Mouse (Mus musculus) retina, postnatal 1 day (tissue): ENCODE results near the gene Gbp3.
"Not testable (repeated sequence)": the region's sequence is repeated elsewhere in the genome, so short reads cannot be mapped to it uniquely, and the experiment has no call there.

ENCODE experiments used
- DNase-seq: peaks from one replicate; pipeline ENCODE4 v3.0.0-alpha.2; 2012

The Gbp3 gene

DNA sequence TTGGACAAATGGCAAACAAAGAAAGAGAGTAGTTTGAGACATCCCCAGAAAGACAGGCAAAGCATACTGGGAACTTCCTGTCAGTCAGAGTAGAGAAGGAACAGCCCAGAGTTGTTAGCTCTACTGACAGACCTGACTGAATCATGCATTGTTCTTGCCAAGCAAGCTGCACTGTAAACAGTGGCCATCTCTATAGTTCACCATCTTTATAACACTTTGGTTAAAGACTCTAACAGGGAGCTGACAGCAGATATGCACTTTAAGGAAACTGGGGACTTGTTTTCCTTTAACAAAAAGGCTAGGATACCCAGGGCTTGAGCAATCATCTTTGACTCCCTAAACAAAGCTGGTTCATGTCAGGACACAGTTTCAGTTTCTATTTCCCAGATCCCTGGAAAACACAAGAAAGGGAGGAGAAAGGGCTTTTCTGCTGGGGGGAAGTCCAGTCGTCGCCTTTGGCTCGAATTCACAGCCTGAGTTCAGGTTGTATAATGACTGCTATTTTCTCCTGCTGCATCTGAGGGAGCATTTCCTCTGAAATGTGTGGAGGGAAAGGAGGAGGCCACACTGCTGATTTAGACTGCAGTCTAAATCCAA lies at the start of gene Gbp3:
TSS of gene Gbp3 (plus strand) at position 395 of the 597 bp plus-strand sequence.
- DNase-seq = peak; percentile 15

- no peak for DNase-seq
These were observed 31.7 kb upstream of the Gbp3 start for GRCm38 (mm10) chr3:142528116-142528515.

- DNase-seq = no peak
These were observed 30.2 kb upstream of the Gbp3 start for GRCm38 (mm10) chr3:142529597-142529996.

DNA sequence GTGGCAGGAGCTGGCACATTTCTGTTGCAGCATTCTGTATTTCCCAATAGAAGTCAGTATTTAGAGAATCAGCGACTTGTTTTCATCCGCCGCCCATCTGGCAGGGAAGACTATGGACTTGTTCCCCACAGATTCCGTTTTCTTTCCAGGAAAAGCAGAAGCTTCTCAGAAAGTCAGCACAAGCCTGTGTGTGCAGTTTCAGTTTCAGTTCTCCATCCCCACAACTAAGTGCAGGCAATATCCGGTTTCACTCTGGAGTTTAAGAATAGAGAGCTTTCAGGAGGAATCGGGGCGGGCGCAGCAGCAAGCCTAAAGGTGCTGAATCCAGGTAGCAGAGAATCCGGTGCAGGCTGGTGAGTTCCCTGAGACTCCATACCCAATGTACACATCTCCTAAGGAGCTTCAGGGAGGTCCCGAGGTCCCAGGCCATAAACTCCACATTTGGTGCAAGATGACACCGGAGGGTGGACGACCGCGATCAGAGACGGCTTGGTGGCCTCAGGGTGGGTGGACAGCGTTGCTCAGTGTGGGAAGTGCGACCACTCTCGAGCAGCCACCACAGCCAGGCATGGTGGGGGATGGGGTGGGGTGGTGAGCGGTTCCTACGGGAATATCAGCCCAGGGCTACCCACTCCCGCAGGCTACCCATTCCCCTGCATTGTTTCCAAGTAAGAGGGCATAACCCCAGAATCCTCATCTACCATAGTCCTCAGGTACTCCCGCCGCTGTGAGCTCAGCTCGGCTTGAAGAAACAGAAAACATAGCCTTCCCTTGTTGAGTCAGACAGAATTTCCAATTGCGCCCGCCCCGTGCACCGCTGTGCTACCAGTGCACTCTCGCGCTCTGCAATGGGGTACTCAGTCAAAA lies 29.5 kb upstream of the Gbp3 start, which contains the start of gene Gbp7:
TSS of gene Gbp7 (plus strand) at position 256 of the 867 bp plus-strand sequence.
- peak; percentile 55 for DNase-seq

DNA sequence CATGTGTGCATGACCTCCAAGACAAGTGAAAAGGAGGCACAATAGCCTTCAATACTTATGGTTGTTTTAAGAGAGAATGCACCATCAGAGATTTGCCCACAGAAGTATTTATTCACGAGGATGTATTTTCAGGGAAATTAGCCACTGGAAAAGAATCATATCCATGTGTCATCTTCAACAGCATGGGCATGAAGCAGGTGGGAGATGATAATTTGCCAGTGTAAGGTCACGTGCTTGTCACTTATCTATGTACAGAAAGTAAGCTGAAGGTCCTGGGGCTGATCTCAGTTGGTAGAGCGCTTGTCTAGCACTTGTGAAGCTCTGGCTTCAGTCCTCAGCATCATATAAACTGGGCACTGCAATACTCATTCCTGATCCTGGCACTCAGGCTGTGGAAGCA lies 28.2 kb upstream of the Gbp3 start:
- no peak for DNase-seq

GRCm38 (mm10) chr3:142533185-142533584 lies 26.6 kb upstream of the Gbp3 start:
- no peak for DNase-seq

DNA sequence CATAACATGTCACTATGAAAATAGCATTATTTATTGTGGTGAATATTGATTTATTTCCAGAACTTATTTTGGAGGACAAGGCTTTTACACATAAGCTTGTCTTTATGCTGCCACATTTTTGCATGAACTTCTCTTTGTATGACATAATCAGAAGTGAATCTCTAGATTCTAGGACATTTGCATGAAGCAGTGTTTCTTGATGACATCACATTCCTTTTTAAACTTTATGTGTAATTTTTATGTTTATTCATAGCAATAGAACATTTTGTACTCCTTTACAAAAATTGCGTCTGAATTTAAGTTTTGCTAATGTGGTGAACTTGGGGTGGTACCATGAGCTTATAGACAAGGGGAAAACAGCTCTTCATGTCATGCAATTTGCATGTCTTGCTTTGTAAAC lies 24.2 kb upstream of the Gbp3 start:
- DNase-seq = no peak

DNA sequence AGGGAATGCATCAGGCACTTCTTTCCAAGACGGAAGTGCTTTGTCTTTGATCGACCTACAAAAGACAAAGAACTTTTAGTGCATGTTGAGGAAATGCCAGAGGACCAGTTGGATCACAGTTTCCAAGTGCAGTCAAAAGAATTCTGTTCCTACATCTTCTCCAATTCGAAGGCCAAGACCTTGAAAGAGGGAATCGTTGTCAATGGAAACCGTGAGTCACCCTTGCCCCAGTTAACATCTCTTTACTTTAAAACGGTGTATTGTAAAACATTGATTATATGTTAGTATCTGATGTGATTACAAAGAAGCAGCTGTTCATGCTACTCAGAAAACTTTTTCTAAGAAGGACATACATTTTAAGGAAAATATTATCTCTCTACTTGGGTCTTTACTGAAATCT lies 18.4 kb upstream of the Gbp3 start:
- no peak for DNase-seq

- DNase-seq = not testable (repeated sequence)
These were observed 17.1 kb upstream of the Gbp3 start for GRCm38 (mm10) chr3:142542776-142543175.

DNA sequence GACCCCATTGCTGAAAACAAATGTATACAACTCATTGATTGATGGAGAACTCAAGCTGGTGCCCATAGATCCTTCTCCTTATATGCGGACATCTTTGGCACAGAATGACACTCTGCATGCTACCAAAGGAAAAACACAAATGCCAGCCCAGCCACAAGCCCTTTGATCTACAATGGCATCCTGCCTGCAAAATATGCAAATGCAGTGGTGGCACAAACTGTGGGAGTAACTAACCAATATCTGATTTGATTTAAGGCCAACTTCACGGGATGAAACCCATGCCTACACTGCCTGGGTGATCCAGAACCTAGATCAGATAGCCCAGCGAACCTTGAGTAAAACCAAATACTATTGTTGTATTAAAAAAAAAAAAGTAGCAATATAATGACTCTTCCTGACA lies 13.1 kb upstream of the Gbp3 start:
- DNase-seq = no peak

GRCm38 (mm10) chr3:142550052-142550676 lies 9.7 kb upstream of the Gbp3 start:
- no peak for DNase-seq

GRCm38 (mm10) chr3:142554601-142555000 lies 5.2 kb upstream of the Gbp3 start:
- no peak for DNase-seq

DNA sequence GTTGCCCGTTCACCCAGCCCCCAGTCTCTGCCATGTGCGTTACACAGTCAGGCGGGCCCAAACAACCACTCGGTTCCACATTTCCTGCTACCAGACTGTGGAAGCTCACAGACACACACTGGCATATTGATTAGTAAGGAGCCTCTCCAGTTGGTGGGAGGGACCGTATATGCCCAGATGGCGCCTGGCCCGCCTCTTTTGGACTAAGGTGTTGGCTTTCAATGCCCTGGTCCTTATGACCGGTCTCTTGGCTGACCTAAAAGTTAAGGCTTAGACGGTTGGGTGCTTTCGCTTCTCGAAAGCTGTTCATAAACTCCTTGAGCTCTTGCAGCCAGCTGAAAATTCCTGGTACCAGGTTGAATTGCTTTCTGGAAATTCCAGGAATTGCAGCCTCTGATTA lies 4.2 kb upstream of the Gbp3 start:
- no peak for DNase-seq

GRCm38 (mm10) chr3:142560296-142560948 lies 596 bp downstream of the Gbp3 start:
- DNase-seq = peak; percentile 90

DNA sequence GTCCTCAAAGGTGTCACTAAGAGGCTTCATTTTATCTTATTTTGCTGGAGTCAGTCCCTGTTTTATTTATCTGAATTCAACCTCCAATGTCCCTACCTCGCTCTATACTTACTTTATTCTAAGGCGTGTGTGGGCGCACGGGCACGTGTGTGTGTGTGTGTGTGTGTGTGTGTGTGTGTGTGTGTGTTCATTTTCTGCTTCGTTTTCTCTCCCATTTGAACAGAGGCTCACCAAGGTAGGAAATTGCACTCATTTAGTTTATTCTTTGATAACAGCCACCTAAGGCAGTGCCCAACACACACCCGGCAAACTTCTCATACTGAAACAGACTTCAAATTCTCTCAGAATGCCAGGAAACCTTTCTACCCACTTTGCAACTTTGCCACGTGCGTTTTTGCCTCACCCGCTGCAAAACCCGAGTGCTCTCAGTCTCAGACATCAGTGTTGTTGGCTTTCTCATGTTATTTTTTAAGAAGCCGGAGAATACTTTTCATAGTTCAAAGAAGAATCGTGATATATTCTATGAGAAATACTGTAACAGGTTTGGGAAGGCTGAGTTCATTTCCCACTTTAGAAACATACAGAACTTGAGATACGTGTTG lies 1.3 kb downstream of the Gbp3 start:
- no peak for DNase-seq

DNA sequence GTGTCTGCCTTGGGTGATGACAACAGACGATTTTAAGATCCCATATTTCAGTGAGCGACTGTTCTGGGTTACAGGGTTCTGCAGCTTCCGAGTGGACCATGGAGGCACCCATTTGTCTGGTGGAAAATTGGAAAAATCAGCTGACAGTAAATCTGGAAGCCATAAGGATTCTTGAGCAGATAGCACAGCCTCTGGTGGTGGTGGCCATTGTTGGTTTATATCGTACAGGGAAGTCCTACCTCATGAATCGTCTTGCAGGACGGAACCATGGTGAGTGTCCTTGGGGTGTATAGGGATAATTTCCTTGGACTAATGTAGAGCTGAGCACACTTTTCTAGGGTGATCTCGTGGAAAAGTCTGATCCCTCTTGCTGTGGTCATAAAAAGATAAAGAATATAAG lies 1.8 kb downstream of the Gbp3 start:
- DNase-seq = no peak

DNA sequence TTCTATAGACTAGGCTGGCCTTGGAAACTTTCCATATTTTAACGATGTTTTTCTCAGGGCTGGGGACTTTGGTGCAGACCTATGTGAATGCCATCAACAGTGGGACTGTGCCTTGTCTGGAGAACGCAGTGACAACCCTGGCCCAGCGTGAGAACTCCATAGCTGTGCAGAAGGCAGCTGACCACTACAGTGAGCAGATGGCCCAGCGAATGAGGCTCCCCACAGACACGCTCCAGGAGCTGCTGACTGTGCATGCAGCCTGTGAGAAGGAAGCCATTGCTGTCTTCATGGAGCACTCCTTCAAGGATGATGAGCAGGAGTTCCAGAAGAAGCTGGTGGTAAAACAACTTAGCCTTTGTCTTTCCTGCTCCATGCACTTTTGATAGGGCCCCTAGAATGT lies 7.7 kb downstream of the Gbp3 start:
- DNase-seq = peak; percentile 26

DNA sequence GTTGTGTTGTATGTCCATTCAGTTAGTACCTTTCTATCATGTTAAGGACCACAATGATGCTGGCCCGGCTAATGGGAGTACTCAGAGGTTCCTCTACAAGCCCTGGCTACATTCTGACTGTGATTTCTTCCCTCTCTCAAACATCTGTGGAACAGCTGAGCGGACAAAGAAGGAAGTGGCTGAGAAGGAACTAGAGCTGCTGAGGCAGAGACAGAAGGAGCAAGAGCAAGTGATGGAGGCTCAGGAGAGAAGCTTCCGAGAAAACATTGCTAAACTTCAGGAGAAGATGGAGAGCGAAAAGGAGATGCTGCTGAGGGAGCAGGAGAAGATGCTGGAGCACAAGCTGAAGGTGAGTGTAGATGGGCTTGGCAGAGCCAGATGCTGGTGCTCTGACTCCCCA lies 10.9 kb downstream of the Gbp3 start:
- no peak for DNase-seq

- no peak for DNase-seq
These were observed 17.3 kb downstream of the Gbp3 start for GRCm38 (mm10) chr3:142577108-142577507.

DNA sequence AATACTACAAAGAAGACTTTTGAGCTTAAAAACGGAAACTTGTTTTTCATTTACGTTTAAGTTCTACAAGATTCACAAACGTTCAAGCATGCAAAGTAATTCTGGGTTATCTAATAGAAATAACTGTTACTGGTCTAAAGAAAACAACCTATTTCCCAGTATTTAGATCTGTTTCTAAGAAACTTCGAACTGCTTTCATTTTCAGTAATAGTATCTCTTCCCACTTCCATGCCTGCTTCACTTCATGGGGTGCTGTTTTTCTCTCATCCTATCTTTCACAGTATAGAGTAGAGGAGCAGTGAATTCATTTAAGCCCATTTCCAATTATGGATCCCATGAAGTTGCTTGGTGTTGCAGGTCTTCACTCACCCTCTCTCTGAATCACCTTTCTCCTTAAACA lies 18.5 kb downstream of the Gbp3 start:
- DNase-seq = no peak

DNA sequence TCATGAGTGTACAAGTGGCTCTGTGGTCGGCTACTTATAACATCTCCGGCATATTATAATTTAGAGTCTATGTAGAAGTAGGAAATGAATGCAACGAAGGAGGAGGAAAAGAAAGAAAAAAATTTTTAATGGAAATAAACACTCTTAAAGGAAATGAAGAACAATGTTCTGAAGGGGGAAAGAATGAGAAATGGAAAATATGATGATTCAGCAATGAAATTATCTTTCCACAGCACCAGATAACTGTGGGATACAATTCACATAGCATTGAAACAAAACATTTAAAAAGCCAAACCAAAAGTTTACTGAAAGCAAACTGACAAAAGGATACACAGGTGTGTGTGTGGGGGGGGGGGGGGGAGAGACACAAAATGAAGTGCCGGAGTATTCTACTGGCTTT lies 23.2 kb downstream of the Gbp3 start:
- no peak for DNase-seq

GRCm38 (mm10) chr3:142587386-142587785 lies 27.6 kb downstream of the Gbp3 start:
- no peak for DNase-seq

- DNase-seq = no peak
These were observed 29.1 kb downstream of the Gbp3 start for GRCm38 (mm10) chr3:142588888-142589287.
